Mouse (Mus musculus) frontal cortex, adult 2 months (tissue): ENCODE results near the gene Stox2. TPM values are rescaled to one million over a fixed set of nuclear protein-coding genes. Genes with fewer than 3 reads are reported as not detected.

Experiments
- polyA plus RNA-seq: library from polyadenylated mRNA; depleted of rRNA; stranded (reverse); fragments of >200 nt; gene quantifications from 2 replicates; pipeline ENCODE4 v1.2.3, GENCODE M21; 2012; rRNA removed

Gene Stox2
- polyA plus RNA-seq, 1 experiment: 29.4 TPM

Other genes starting within 250 kb of the Stox2 start
- 40.8 and 43.5 TPM in 2 replicates for gene Trappc11, start 87.1 kb upstream of the Stox2 start, polyA plus RNA-seq
- gene Rwdd4a, start 87.3 kb upstream of the Stox2 start, polyA plus RNA-seq: 22.3 TPM in 2 replicates
- 37.4 and 38.9 TPM in 2 replicates for gene Ing2, start 229.2 kb upstream of the Stox2 start, polyA plus RNA-seq